Comparison of ENCODE assay signal across 9 mouse cellular contexts in the genomic region with DNA sequence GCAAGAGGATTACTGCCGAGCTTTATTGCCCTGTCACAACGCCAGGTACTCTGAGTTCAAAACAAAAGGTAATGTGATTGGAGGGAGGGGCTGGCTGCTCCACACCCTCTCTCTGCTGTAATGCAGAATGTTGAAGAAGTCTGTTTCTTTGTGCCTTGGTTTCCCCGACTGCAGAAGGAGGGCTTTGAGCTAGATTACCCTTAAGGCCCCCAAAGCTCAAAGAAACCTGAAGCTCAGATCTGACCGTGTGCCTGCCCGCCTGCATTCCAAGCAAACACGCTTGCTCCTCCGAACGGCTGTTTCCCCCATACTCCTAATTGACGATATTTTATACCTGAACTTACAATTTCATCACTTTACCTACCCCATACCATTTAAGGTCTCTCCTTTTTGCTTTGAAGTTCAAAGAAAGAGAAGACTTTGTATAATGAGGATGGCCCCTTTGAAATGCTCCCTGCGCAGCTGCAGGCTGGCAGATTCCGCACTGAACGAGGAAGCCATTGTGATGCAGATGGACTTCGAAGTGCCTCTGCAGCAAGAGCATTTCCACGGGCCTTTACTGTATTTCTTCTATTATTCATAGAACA.
DNase-seq lines count a peak whose midpoint lies in the region; ATAC-seq and TF ChIP-seq lines count a peak whose summit lies in the region.
"Had no signal": no experiment of that assay in that cellular context is flagged by ENCODE, and none has a peak within 500 bp of the region (broad histone marks: within the 10 kb centered on the region; RNA-seq: fewer than 3 reads in every experiment).

No protein-coding gene starts in this region.

- H3K27me3 ChIP-seq in ES-Bruce4 (ENCODE audit: control insufficient read depth, insufficient read depth, low read length, poor library complexity, severe bottlenecking), result no peaks in the 10 kb centered on the region
- no peaks in the 10 kb centered on the region for H3K27me3 ChIP-seq in forebrain, embryonic 14.5 days (replicated peaks; ENCODE audit: control insufficient read depth, insufficient read depth, low read length)

- peak; percentile 96 for TF ChIP-seq EP300 in ES-Bruce4 (IDR thresholded peaks at IDR 0.05; ENCODE audit: insufficient read depth, low read depth, low read length)

- WGBS in forebrain, embryonic 14.5 days, result 1% methylated on average over 14 of the region's 14 CpGs

- H3K4me2 ChIP-seq in forebrain, embryonic 14.5 days (ENCODE audit: low read length), result peak overlapping the region; percentile 54

- no peak overlapping the region for H3K9ac ChIP-seq in ES-Bruce4 (ENCODE audit: low read depth, poor library complexity, severe bottlenecking)
- peak overlapping the region; percentile 52; the same call in 1 of the 2 replicates for H3K9ac ChIP-seq in forebrain, embryonic 14.5 days (ENCODE audit: low read length)

- peak overlapping the region; percentile 94 for H3K27ac ChIP-seq in ES-Bruce4 (ENCODE audit: insufficient read depth, low read length)
- H3K27ac ChIP-seq in forebrain, embryonic 14.5 days (ENCODE audit: low read depth, low read length), result peak overlapping the region; percentile 6; the same call in 1 of the 2 replicates

- no peak for TF ChIP-seq CTCF in ES-Bruce4 (IDR thresholded peaks at IDR 0.05; ENCODE audit: low read depth, low read length)

- no peaks in the 10 kb centered on the region for H3K36me3 ChIP-seq in ES-Bruce4 (ENCODE audit: control insufficient read depth, insufficient read depth, low read length, poor library complexity, severe bottlenecking)
- H3K36me3 ChIP-seq in forebrain, embryonic 14.5 days (ENCODE audit: control insufficient read depth, insufficient read depth, low read length), result no peaks in the 10 kb centered on the region

- peak; percentile 79 for ATAC-seq in forebrain, embryonic 14.5 days

- DNase-seq in cerebellum, postnatal 25 days, result peak; percentile 11 to 26
- DNase-seq in cerebellum, adult 8-10 months, result no peak
- peak; percentile 82 for DNase-seq in forebrain, embryonic 14.5 days (ENCODE audit: low spot score)
- DNase-seq in mesoderm, embryonic 11.5 days (ENCODE audit: low read depth, low spot score), result peak; percentile 51
- DNase-seq in urinary bladder, postnatal 36 days (ENCODE audit: low spot score in 2 of 2), result no peak
- DNase-seq in cerebellum, postnatal 36 days, result no peak
- no peak for DNase-seq in urinary bladder, postnatal 14 days (ENCODE audit: low spot score)
- DNase-seq: lung, adult 18-20 months had no signal

- H3K9me3 ChIP-seq in ES-Bruce4 (replicated peaks; ENCODE audit: control insufficient read depth, insufficient read depth, low read length, poor library complexity, severe bottlenecking), result 0 out of 2 replicates have a peak, but pooled peaks cover 4% of the 10 kb centered on the region
- H3K9me3 ChIP-seq in forebrain, embryonic 14.5 days (replicated peaks; ENCODE audit: control insufficient read depth, low read length), result peaks cover 3% of the 10 kb centered on the region; the same call in 1 of the 2 replicates

- no peak for TF ChIP-seq POLR2A in ES-Bruce4 (IDR thresholded peaks at IDR 0.05; ENCODE audit: insufficient read depth, low read length)

- no peaks in the 10 kb centered on the region for H3K4me1 ChIP-seq in ES-Bruce4 (ENCODE audit: control insufficient read depth, insufficient read depth, low read length)
- H3K4me1 ChIP-seq in forebrain, embryonic 14.5 days (ENCODE audit: control insufficient read depth, insufficient read depth, low read length), result peaks cover 8% of the 10 kb centered on the region; the same call in 1 of the 2 replicates

- H3K4me3 ChIP-seq in ES-Bruce4 (ENCODE audit: low read depth, low read length), result no peak overlapping the region; the same call in 1 of the 2 replicates
- H3K4me3 ChIP-seq in forebrain, embryonic 14.5 days (ENCODE audit: low read depth, low read length), result peak overlapping the region; percentile 8

Comparison
In these comparisons a context has a peak if more than half of its experiments do, and no peak if none do; other contexts are left out.
1. DNase-seq: peak in cerebellum, postnatal 25 days (2 of 2), forebrain, embryonic 14.5 days (single experiment) and mesoderm, embryonic 11.5 days (single experiment); none in cerebellum, adult 8-10 months (single experiment), urinary bladder, postnatal 36 days (0 of 2), cerebellum, postnatal 36 days (0 of 2) and urinary bladder, postnatal 14 days (single experiment).